ENCODE assay signal across 8 mouse cellular contexts in the genomic region with DNA sequence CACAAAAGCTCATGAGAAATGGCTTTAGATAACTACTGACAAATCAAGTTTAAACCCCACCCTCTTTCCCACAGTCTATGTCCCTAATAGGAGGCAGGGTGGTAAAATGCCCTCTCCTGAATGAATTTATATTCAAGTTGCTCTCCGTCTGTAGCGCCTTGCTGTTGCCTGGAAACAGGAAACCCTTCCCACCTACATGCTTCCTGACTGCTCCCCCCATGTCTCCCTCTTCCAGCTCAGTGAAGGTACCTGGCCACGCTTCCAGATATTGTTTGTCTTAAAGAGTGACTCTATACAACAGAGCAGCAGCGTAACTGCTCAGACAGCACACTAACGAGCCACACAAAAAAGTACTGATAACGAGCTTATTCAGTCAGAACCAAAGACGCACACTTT. TPM values are rescaled to one million over a fixed set of nuclear protein-coding genes. Genes with fewer than 3 reads are reported as not detected.
A peak's percentile ranks its signal among the peaks of the same experiment; 100 is the strongest.
DNase-seq lines count a peak whose midpoint lies in the region; ATAC-seq lines count a peak whose summit lies in the region.

No protein-coding gene starts in this region.

- no peaks in the 10 kb centered on the region for H3K27me3 ChIP-seq in forebrain, embryonic 13.5 days
- H3K27me3 ChIP-seq in midbrain, embryonic 12.5 days = peaks cover 5% of the 10 kb centered on the region; the same call in 1 of the 2 replicates

- peak; percentile 70 for ATAC-seq in forebrain, embryonic 13.5 days
- ATAC-seq in midbrain, embryonic 12.5 days (ENCODE audit: low FRiP score, low read depth) = peak; percentile 56

- no peaks in the 10 kb centered on the region for H3K9me3 ChIP-seq in forebrain, embryonic 13.5 days (replicated peaks)
- H3K9me3 ChIP-seq in midbrain, embryonic 12.5 days = no peaks in the 10 kb centered on the region

- 9% methylated on average over 7 of the region's 7 CpGs for WGBS in forebrain, embryonic 13.5 days
- 29% methylated on average over 7 of the region's 7 CpGs for WGBS in midbrain, embryonic 12.5 days

- peaks cover 21% of the 10 kb centered on the region for H3K4me1 ChIP-seq in forebrain, embryonic 13.5 days
- peaks cover 18% of the 10 kb centered on the region for H3K4me1 ChIP-seq in midbrain, embryonic 12.5 days

- peak overlapping the region; percentile 24 for H3K4me3 ChIP-seq in forebrain, embryonic 13.5 days
- 0 out of 2 replicates have a peak overlapping the region, but pooled peaks have one; percentile 1 for H3K4me3 ChIP-seq in midbrain, embryonic 12.5 days

- no peak overlapping the region for H3K27ac ChIP-seq in forebrain, embryonic 13.5 days
- H3K27ac ChIP-seq in midbrain, embryonic 12.5 days (replicated peaks) = no peak overlapping the region

- peak; percentile 5 to 15 for DNase-seq in kidney, postnatal 36 days
- no peak for DNase-seq in kidney, adult 8-10 months
- DNase-seq in layer of hippocampus, adult 11-12 months (ENCODE audit: low spot score) = peak; percentile 20
- DNase-seq in retina, postnatal 1 day = no peak
- no peak for DNase-seq in cerebellum, adult 9-10 months
- DNase-seq in thymus, postnatal 0 days (ENCODE audit: low spot score) = no peak

- H3K4me2 ChIP-seq in forebrain, embryonic 13.5 days = peak overlapping the region; percentile 54
- H3K4me2 ChIP-seq in midbrain, embryonic 12.5 days (replicated peaks) = peak overlapping the region; percentile 40

- H3K36me3 ChIP-seq in forebrain, embryonic 13.5 days (ENCODE audit: poor library complexity, severe bottlenecking) = no peaks in the 10 kb centered on the region
- H3K36me3 ChIP-seq in midbrain, embryonic 12.5 days = no peaks in the 10 kb centered on the region

- no peak overlapping the region for H3K9ac ChIP-seq in forebrain, embryonic 13.5 days
- no peak overlapping the region for H3K9ac ChIP-seq in midbrain, embryonic 12.5 days (replicated peaks)

RNA-seq across cellular contexts. Expression of gene Bbx, which starts 50.8 kb away (rescaled TPM):
- polyA plus RNA-seq in forebrain, embryonic 13.5 days (2015; fragmentation: Nextera tagmentation; extraction: Ambion mirVana) = 42.8 and 48.8 TPM in 2 replicates
- polyA plus RNA-seq in midbrain, embryonic 12.5 days (2016; fragmentation: Nextera tagmentation; extraction: Ambion mirVana) = 32.6 and 32.8 TPM in 2 replicates
- polyA plus RNA-seq in thymus, postnatal 0 days (2015; fragmentation: Nextera tagmentation; extraction: Ambion mirVana) = 18.4 and 30.5 TPM in 2 replicates

Comparison
In these comparisons a context has a peak if more than half of its experiments do, and no peak if none do; other contexts are left out.
1. DNase-seq: peak in kidney, postnatal 36 days (2 of 2) and layer of hippocampus, adult 11-12 months (single experiment); none in kidney, adult 8-10 months (0 of 2), retina, postnatal 1 day (single experiment), cerebellum, adult 9-10 months (single experiment) and thymus, postnatal 0 days (single experiment).